Mouse (Mus musculus) fibroblast of lung, adult 2 months (primary cell): Measurements from ENCODE around the gene Dnajc15.
A peak's percentile ranks its signal among the peaks of the same experiment; 100 is the strongest.

Experiments
- DNase-seq: peaks from one replicate; pipeline ENCODE4 v3.0.0-alpha.2; 2011; ENCODE audit warnings: low read depth

Gene Dnajc15

DNA sequence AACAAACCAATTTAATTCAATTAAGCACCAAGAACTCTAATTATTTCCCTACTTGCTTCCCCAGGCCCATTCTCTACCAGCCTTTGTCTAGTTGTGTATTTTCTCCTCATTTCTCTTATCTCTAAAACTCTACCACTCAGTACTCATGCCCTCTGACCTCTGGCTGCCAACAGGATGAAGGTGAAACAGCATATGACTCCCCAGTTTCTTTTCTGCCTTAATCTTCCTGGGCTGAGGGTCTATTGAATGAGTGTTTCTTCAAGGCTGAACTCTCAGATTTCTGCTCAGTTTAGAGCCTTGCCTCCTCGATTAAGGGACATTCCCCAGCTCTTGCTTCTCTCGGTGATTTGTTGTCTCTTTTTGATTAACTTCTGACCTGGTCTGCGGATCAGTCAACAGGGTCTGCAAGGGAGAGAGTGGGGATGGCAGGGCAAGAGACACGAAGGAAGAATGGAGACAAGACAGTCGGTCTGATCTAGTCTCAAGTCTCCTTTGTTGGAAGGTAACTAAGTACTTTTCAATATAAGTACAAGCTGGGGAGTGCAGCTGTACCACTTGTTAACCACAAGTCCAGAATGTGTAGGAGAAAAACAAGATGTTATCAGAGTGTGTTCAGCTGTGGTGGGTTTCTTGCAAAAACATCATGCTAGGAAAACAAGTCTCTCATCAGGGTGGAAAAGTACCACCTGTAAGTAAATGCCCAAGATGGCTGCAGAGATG is 13.9 kb downstream of the Dnajc15 start:
- no peak for DNase-seq

DNA sequence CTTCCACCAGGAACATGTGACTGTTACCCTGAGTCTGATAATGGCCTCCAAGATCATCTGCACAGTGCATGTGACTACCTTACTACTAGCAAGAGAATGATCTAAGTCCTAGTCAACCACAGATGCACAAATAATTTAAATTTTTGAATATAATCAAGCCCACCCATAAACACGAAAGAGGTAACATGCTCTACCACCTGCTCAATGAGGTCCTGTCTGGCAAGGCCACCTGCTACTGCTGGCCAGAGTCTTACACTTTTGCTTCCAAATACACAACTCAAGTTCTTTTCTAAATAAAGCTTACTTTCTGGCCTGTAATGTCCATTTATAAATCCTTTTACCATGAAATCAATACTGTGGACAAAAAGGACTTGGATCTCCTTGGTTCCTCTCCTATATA is 15.0 kb downstream of the Dnajc15 start:
- DNase-seq: no peak

DNA sequence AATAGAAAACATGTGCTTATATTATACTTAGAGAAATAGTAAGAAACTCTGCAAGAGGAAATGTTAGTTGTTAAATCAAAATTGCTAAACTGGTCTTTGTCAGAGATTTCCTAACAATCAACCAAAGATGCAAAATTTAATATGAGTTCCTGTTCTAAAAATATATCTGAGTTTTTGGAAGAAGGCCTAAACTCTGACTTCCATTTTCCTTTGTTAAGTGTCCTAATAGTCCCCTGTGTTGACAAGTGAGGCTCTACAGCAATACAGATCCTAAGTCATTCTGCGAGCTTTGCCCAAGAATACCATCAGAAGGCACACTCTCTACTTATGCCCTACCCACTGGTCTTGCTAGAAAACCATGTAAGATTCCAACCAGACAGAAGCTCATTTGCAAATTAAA is 21.0 kb downstream of the Dnajc15 start:
- no peak for DNase-seq

DNA sequence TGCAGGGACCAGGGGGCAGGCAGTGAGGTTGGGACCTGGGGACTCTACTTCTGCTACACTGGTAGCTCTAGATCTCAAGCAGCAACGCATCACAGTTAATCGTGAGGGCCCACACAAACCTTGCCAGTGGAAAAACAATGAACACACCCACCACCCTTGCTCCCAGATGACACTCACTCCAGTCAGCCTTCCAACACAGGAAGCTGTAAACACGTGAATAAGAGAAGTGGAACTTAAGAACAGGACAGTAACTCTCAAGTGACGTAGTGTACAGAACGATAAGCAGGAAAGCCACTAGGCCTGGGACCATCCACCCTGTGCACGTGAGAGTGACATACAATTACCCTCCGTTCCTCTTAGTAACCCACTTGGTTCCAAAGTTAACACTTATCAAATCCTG is 25.1 kb downstream of the Dnajc15 start:
- no peak for DNase-seq

DNA sequence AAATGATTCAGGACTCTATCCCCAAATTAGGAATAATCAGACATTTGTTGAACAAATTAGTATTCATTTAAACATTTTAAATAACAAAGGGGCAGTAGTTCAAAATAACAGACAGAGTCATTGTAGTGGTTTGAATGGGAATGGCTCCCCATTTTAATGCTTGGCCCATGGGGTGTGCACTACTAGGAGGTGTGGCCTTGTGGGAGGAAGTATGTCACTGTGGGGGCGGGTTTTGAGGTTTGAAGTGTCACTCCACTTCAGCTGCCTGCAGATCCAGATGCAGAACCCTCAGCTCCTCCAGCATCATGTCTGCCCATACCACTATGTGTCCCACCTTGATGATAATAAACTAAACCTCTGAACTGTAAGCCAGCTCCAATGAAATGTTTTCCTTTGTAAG is 26.6 kb downstream of the Dnajc15 start:
- DNase-seq: no peak

DNA sequence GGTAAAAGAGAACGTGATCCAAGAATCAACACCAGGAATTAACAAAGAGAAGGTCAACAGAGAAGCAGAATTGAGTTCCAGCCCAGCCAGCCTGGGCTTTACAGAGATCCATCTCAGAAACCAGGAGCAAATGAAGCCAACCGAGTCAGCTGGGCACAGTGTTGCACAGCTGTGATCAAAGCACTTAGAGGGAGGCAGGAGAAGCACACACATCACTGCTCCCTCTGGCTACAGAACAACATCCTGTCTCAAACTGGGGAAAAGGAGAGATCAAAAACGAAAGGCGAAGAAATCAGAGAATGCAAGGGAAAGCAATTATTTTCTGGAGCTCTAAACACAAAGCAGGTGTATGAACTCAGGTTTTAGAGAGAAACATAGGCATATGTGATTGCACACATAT is 28.7 kb downstream of the Dnajc15 start:
- no peak for DNase-seq

DNA sequence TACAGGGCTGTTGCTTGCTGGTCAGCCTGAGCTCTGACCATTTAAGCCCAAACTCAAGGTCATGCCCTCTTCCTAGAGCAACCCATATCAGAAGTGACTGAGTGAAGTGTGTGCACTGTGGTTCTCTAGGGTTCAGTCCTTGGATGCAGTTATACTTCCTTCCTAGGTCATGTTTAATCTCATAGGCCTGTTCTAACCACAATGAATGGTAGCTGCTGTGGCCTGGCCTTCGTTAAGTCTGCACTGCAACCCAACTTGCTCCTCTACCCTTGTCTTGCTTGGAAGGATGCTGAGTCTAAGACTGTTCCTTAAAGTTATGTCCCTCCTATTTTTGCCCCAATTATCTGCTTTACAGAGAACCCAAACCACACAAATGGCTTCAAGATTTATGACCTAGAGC is 29.4 kb downstream of the Dnajc15 start:
- no peak for DNase-seq

DNA sequence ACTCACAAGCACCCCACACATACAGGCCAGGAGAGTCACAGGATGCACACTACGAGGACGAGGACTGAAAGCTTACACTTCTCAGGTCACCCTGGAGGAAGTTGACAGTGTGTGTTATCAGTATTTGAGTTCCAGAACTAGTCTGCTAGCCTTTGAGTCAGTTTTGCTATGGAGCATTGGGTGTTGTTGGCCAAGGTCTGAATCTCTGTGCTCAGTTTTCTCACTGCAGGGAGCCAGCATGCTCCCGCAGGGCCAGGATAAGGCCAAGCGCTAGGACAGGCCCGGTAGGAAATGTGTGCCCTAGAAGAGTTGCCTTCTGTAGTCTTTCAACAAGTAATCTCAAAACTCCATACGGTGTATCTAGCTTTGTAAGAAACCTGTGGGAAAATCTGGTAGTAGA is 34.4 kb downstream of the Dnajc15 start:
- DNase-seq: no peak

DNA sequence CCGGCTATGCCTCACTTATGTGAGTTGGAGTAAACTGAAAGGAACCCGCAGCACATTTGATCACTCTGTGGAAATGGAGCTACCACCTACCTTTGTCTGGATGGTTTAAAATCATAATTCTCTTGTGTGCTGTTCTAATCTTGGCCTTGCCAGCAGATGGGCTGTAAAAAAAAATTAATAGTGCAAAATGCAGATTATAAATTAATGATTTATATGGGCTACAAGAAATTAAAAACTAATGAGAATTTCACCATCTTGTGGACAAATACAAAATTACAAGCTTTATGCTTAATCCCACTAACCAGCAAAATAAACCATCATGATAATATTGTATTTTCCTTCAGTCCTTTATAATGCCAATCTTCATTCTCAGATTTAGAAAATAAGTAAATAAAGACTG is 34.8 kb downstream of the Dnajc15 start:
- no peak for DNase-seq

DNA sequence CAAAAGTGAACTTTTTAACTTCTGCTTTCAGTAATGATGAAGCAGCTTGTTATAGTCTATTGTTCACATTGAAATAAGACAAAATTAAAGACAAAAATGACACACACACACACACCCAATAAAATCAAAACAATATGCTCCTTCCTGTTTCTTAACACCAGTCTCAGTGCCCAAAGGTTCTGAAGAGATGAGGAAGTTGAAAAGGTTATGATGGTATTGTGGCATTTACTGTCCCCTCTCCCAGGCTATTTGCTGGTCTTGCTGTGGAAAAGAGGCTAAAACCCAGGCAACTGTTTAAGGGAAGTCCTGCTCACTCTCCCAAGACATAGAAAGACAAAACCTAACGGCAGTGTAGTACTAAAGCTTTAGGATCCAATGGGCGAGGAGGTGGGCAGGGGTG is 38.1 kb downstream of the Dnajc15 start:
- no peak for DNase-seq

DNA sequence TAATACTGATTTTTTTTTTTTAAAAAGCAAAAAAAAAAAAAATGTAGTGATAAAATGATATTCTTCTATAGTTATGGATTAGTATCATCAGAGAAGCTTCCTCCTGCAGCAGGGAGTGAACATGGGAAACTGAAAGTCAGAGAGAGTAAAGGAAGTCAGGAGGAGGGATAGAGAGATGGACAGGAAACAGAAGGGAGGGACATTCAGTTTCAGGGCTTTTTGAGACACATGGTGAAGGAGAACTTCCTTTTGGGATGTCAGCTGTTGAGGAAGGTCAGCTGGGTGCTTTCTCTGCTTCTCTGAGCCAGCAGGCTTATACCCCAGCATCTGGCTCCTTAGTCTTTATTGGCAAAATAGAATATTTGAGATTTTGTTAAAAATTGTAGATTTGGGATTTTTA is 42.6 kb downstream of the Dnajc15 start:
- DNase-seq: no peak

DNA sequence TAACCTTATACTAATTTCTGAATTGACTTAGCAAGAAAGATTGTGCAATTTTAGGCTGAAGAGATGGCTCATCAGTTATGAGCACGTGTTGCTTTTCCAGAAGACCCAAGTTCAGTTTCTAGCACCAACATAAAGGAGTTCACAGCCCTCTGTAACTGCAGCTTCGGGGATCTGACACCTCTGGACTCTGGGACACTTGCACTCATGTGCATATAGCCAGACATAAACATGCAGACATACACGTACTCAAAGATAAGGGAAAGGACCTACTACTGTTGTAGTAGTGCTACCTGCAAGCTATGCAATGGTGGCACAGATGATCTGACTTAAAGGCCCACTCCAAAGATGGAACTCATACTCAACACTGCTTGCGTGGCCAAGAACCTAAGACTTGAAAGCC is 43.0 kb downstream of the Dnajc15 start:
- DNase-seq: no peak

DNA sequence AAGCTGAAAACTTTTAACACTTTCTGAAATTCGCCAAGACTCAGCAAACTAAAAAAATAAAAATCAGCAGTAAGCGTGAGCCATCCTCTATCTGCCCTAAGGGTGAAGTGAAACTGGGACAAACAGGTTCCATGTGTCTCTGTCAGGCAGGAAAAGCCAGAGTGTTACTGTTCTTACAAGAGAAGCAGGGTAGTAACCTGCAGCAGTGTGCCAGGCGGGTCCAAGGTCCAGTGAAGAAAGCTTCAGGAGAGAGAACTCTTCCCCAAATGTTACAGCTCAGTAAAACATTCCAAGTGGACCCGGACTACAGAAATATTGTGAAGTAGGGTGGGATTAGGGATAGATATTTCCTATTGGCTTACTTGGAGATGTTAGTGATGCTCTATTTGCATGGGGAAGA is 45.3 kb downstream of the Dnajc15 start:
- no peak for DNase-seq

DNA sequence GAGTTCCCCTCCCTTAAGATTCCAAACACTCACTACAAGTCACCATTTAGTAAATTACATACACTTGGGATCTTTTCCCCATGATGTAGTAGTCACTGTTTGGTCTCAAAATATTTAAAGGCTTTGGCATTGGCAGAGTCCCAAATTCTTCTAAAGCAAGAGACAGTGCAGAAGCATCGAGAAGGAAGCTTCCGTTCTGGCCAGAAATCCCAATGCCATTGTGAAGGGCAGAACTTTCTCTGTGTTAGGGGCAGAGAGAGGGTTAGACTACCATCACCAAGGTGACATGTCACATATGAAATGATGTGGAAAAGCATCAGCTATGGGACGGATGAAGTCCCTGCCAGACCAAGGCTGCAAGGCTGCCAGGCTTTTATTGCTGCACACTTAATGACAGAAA is 49.0 kb downstream of the Dnajc15 start:
- no peak for DNase-seq

DNA sequence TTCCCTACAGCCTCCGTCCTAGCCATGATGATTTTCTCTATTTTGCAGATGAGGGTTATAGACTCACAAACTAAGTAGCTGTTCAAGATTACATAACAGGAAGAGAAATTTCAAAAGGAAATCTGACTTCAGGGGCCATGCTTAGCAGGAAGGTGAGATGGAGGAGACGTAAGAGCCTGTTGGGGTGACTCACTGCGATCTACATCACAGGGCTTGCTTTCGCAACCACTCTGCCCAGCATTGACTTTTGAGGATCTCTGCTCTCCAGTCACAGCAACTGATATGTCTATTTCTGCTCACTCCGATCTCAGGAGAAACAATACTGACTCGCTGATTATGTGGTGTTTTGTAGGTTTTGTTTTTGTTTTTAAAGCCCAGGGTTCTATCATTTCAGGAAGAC is 49.8 kb downstream of the Dnajc15 start:
- DNase-seq: no peak

DNA sequence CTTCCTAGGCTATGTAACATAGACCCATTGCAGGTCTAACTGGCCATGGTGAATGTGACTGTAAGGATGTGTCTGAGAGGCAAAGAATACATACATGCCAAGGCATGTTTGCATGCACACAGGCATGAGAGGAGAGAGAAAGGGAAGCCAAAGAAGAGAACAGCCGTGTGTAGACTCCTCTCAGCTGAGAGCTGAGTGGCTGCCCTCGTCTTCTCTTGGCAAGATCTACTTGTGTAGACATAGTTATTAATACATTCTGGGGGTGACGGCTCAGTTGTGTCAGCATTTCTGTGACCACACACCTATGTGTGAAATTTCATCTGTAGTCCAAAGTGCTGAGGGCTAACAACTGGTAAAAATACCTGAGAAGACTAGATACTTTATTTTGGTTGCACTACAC is 55.1 kb downstream of the Dnajc15 start:
- no peak for DNase-seq

DNA sequence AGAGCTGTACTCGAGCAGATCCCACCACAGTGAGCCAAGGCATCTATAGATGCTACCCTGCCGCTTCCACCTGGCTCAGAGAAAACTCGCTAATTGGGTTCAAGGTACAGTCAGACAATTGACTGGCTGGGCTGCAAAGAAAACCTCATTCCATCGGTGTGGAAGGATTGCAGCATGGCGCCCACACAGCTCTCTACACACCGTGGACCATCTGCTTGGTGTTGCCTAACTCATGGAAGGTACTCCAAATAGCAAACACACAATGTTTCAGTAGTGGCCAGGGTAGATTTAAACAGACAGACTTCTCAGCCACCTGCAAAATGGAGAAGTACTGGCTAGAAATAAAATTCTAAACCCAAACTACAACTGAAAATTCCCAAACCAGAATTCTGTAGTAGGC is 57.4 kb downstream of the Dnajc15 start:
- DNase-seq: no peak

DNA sequence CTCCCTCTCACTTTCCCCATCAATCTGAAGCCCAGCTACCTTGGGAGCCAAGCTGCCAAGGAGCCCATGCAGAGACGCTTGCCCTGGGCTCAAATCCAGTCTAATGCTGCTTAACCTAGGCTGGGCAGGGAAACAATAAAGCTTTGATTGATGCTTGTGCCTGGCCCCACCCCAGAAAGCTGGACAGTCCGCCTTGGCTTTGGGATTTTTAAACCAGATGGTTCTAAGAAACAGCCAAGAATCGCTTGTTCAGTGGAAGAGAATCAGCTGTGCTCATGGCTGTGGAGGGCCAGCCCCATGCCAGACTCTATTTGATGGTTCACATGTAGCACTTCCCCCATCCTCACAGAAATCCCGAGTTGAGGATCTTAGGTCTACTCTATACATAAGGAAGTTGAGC is 60.0 kb downstream of the Dnajc15 start:
- peak; percentile 23 for DNase-seq

DNA sequence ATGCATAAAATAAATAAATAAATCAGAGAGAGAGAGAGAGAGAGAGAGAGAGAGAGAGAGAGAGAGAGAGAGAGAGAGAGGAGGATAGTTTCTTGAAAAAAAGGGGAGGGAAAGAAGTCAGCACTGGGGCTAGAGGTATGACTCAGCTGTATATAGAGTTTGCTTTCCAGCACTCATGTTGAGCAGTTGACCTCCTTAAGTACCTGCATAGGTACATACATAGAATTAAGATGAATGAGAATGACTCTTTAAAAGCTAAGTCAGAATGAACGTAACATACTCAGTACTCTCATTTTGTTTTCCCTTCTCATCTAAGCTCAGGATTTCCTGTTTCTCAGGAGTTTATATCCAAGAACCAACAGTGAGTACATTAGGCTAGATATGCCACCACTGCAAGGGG is 62.0 kb downstream of the Dnajc15 start:
- no peak for DNase-seq

DNA sequence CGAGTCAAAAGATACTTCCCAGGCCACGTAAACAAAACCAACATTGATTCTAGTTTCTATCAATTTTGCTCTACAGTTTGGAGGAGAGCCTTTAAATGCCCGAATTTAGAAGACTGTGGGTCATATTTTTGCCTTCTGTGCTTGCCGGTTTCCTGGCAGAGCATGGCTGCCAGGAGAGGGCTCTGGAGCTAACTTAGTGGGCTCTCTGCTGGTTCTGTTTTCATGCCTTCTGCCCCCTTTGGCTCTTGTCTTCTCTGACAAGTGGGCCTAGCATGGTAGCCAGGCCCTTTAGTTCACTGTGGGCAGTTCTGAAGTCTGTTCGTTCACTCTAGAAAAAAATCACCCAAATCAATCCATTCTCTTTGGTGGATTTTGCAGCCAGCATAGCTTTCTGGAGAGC is 63.5 kb downstream of the Dnajc15 start:
- no peak for DNase-seq

DNA sequence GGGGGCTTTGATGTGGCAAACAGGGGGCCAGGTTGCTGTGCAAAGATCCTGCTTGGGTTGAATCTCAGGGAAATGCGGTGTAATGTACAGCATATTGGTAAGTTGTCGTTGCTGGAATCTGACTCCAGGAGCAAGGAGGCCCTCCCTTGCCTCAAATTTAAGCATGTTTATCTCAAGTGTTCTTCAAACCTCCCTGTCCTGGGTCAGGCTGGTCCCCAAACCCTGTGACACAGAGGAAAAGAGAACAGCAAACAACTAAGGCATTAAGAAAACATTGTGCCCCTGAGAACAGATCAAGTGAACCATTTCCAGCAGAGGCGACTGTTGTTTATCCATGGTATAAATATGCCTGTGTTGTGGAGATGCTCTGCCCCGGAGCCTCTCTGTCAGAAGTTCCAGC is 67.1 kb downstream of the Dnajc15 start:
- no peak for DNase-seq

DNA sequence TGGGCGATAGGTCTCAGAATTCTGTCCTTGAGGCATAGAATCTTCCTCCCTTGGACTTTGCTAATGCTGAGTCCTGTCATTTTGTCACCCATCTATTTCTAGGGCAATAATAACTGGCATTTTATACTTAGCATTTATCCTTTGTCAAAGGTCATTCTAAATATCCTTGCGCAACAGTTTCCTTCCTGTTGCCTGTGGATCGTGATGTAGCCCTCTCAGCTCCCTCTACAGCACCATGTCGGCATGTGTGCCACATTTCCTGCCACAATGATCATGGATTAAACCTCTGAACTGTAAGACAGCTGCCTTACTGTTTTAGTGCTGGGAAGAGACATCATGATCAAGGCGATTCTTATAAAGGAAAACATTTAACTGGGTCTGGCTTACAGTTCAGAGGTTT is 68.6 kb downstream of the Dnajc15 start:
- no peak for DNase-seq

DNA sequence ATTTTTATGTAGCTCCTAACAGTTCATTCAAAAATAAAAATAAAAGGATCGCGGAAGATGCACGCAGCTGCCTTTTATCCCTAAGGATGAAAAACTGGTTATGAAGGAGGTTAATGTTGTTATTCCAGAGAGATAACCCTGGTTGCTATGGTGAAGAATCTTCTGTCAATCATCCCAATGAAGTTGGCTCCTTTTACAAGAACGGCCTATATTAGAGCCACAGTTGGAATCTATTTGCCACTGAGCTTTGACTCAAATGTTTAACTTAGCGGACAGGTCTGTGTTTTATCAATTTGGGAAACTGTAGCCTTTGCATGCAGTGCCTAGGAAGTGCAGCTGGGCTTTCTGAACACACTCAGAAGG is 72.7 kb downstream of the Dnajc15 start:
- DNase-seq: no peak

DNA sequence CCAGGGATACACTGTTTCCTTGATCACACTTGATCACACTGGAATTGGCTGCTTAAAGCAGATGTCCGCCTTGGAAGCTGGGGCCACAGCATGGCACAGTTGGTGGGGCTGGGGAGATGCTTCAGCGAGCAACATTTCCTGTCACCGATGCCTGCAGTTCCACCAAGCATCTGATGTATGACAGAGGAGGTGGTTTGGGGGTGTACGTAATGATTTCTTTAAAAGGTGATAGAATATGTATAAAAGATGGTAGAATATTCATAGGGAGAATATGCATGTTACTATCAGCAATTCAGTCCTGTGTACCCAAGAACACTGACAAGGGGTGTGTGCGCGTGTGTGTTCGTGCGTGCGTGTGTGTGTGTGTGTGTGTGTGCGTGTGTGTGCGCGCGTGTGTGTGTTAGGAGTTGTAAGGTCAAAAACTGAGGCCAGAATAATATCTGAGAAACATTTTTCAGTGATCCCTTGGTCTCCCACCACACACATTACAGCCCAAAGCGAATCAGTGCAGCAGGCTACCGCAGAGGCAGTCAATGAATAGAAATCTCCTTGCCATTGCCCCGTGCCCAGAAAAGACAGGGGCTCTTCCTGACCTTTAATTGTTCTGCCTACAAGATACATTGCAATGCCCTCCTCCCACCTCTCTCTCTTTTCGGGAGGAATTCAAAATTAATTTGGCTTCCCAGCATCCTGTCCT is 73.2 kb downstream of the Dnajc15 start:
- no peak for DNase-seq
